Mouse (Mus musculus) heart, postnatal 0 days (tissue): ENCODE measurements at regions not wholly inside any gene's neighbourhood (a gene's known extent, or its start where the extent isn't known, plus 50 kb on each side); places are given as distances from the start of the nearest gene placed in this dataset.

Experiments
- CTCF ChIP-seq: IDR thresholded peaks from 2 replicates; pipeline ENCODE4 v1.5.1; 2016; ENCODE audit warnings: antibody characterized with exemption, control low read depth, low read depth
- EP300 ChIP-seq: IDR thresholded peaks from 2 replicates; pipeline ENCODE4 v1.6.1; 2016; ENCODE audit warnings: antibody characterized with exemption, low read depth

GRCm38 (mm10) chr3:41346863-41347262, 208.7 kb upstream of the Jade1 start:
- no peak for TF ChIP-seq CTCF
- TF ChIP-seq EP300: no peak
